Mouse (Mus musculus) neural tube, embryonic 10.5 days (tissue): ENCODE results near the gene H2al1h.
"Not testable (repeated sequence)": the region's sequence is repeated elsewhere in the genome, so short reads cannot be mapped to it uniquely, and the experiment has no call there.

Experiments
- DNase-seq: peaks from one replicate; pipeline ENCODE4 v3.0.0-alpha.2; 2017; ENCODE audit warnings: low spot score; ENCODE audit errors: extremely low spot score

H2al1h gene

GRCm38 (mm10) chrX:11321192-11321591 is at the start of gene H2al1h:
Gene H2al1h (plus strand): TSS chrX:11321492.
- not testable (repeated sequence) for DNase-seq

- DNase-seq, result no peak
These were observed 48.1 kb upstream of the H2al1h start for GRCm38 (mm10) chrX:11273190-11273589.

DNA sequence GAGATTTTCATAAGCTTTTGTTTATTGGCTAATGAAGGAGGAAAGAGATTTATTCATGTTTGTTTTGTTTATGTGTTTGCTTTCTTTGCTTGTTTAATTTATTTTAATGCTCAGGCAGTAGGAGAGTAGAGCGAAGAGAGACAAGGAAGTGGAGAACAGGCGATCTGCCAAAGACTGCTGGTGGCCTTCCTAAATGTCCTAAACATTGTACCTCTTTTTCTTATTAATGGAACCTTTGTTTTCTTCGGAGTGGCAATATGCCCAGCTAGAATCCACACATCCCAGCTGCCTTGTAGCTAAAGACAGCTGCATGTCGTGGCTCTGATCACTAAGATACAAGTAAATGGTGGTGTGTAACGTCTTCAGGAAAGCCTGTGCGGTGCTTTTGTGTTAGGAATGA is 44.2 kb upstream of the H2al1h start:
- no peak for DNase-seq

DNA sequence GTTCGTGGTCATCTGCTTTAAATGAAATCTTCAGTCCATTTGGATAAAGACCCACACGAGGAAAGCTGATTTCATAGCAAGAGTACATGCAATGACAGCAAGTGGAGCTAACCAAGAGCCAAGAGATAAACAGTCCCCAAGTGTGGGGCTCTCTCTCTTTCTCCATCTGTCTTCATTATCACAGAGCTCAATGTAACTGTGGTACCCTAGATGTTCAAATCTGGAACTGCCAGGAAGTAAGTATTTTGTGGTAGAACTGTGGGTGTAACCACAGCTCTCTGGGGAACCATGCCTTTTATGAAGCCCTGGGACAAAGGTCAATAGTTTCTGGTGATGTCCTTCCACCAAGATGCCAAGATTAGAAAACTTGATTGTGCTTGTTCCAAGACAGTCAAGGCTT is 40.6 kb upstream of the H2al1h start:
- DNase-seq, result no peak

- DNase-seq, result no peak
These were observed 32.9 kb upstream of the H2al1h start for GRCm38 (mm10) chrX:11288306-11288882.

DNA sequence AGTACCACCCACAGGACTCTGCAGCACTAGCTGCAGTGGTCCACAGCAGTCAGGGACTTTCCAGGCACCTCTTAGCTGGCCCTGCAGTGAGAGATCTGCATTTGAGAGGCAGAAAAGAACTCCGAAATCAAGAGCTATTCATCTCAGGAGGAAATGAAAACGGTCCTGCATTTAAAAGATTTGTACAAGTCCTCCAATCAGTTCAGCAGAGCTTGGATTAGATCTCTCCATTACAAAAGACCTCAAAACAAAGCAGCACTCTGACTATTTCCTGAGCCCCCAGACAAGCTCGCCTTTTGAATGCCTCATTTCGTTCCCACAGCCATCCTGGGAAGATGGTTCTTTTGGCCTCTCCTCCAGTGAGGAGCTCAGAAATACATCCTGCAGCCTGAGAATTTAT is 32.0 kb upstream of the H2al1h start:
- DNase-seq, result no peak

DNA sequence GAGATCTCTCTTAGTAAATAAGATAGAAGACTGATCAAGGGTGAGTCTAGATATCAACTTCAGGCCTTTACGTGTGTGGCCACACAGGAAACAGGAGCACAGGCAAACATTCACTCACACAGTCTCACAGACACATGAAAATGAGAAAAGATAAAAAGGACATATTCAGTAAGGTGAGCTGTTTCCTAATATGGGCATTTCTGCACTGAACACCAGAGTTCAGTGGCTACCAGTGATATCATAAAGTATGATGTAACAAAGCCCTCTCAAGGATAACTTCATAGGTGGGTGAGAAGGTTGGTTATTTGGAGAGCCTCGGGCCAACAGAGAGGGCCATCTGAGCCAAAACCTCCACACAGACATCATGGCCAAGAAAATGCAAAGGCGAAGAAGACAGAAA is 22.3 kb upstream of the H2al1h start, which contains the start of gene H2al1a:
H2al1a (plus strand) TSS at position 301 of the 400 bp plus-strand sequence.
- DNase-seq, result not testable (repeated sequence)

DNA sequence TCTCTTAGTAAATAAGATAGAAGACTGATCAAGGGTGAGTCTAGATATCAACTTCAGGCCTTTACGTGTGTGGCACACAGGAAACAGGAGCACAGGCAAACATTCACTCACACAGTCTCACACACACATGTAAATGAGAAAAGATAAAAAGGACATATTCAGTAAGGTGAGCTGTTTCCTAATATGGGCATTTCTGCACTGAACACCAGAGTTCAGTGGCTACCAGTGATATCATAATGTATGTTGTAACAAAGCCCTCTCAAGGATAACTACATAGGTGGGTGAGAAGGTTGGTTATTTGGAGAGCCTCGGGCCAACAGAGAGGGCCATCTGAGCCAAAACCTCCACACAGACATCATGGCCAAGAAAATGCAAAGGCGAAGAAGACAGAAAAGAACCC is 19.2 kb upstream of the H2al1h start, which contains the start of gene H2al1b:
H2al1b (plus strand) TSS at position 301 of the 400 bp plus-strand sequence.
- DNase-seq, result not testable (repeated sequence)

DNA sequence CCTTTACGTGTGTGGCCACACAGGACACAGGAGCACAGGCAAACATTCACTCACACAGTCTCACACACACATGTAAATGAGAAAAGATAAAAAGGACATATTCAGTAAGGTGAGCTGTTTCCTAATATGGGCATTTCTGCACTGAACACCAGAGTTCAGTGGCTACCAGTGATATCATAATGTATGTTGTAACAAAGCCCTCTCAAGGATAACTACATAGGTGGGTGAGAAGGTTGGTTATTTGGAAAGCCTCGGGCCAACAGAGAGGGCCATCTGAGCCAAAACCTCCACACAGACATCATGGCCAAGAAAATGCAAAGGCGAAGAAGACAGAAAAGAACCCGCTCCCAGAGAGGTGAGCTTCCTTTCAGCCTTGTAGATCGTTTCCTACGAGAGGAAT is 15.9 kb upstream of the H2al1h start, which contains the start of gene H2al1c:
H2al1c (plus strand) TSS at position 301 of the 400 bp plus-strand sequence.
- DNase-seq, result not testable (repeated sequence)

- DNase-seq, result not testable (repeated sequence)
These were observed 12.8 kb upstream of the H2al1h start, which contains the start of gene H2al1d for GRCm38 (mm10) chrX:11308524-11308923. Gene H2al1d (plus strand): TSS chrX:11308824.

DNA sequence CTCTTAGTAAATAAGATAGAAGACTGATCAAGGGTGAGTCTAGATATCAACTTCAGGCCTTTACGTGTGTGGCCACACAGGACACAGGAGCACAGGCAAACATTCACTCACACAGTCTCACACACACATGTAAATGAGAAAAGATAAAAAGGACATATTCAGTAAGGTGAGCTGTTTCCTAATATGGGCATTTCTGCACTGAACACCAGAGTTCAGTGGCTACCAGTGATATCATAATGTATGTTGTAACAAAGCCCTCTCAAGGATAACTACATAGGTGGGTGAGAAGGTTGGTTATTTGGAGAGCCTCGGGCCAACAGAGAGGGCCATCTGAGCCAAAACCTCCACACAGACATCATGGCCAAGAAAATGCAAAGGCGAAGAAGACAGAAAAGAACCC is 9.7 kb upstream of the H2al1h start, which contains the start of gene H2al1e:
H2al1e (plus strand) TSS at position 301 of the 400 bp plus-strand sequence.
- DNase-seq, result not testable (repeated sequence)

- DNase-seq, result not testable (repeated sequence)
These were observed 6.4 kb upstream of the H2al1h start, which contains the start of gene H2al1f for GRCm38 (mm10) chrX:11314858-11315257. Gene H2al1f (plus strand): TSS chrX:11315158.

GRCm38 (mm10) chrX:11317956-11318355 is 3.3 kb upstream of the H2al1h start, which contains the start of gene H2al1g:
Gene H2al1g (plus strand): TSS chrX:11318256.
- not testable (repeated sequence) for DNase-seq

- not testable (repeated sequence) for DNase-seq
These were observed 3.1 kb downstream of the H2al1h start, which contains the start of gene H2al1i for GRCm38 (mm10) chrX:11324359-11324758. Gene H2al1i (plus strand): TSS chrX:11324659.

GRCm38 (mm10) chrX:11327522-11327921 is 6.2 kb downstream of the H2al1h start, which contains the start of gene H2al1j:
Gene H2al1j (plus strand): TSS chrX:11327822.
- not testable (repeated sequence) for DNase-seq

GRCm38 (mm10) chrX:11345762-11346161 is 24.5 kb downstream of the H2al1h start:
- DNase-seq, result no peak

- no peak for DNase-seq
These were observed 25.5 kb downstream of the H2al1h start for GRCm38 (mm10) chrX:11346756-11347155.

DNA sequence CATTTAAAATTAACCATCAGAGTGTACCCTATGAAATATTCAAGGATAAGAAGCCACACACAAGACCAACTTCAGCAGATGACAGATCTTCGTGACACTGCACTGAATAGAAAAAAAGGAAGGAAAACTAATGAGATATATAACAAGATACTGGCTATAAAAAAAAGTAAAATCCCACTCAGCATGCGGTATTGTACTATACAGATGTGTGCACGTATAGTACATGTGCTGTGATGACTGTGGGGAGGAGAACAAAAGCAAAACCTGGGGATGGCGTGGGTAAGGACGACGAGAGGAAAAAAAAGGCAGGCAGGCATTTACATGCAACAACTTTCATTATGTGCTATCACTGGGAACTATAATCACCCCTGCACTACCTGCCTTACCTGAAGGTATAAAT is 39.5 kb downstream of the H2al1h start:
- no peak for DNase-seq

GRCm38 (mm10) chrX:11361261-11361660 is 40.0 kb downstream of the H2al1h start:
- no peak for DNase-seq

DNA sequence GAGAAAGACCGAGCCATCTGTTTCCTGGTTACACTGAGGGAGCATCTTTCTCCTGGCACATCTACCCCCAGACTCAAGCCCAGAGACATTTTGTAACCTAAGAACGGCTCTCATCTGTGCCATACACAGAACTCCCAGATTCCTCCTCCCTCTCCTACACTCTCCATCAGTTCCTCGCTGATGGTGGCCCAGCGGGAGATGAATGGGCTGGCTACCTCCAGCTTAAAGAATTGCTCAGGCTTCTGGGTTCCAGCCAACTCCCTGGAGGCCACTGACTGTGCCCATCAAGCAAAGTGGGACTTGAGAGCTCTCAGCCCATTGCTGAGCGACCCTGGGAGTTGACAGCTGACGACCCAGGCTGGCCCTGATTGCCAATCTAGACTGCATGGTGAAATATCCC is 42.6 kb downstream of the H2al1h start:
- DNase-seq, result no peak

DNA sequence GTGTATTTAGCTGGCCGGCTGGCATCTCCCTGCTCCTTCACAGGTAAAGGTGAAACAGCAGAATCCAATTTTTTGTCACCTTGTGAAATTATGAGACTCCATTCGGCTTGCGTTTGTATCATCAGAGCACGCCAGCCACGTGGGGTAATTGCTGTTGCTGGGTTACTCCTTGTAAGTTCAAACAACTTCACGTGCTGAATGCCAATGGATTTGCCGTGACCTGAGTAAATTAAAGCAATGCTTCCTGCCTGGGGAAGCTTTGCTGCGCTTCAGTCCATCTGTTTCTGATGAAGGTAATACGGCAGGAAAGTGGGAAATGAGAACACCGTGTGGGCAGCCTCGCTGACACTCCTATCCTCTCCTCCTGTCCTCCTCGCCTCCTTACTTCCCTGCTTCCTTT is 43.9 kb downstream of the H2al1h start:
- DNase-seq, result no peak
